Mouse (Mus musculus) layer of hippocampus, adult 18-20 months (tissue): ENCODE results near the gene Tbx18. TPM values are rescaled to one million over a fixed set of nuclear protein-coding genes. Genes with fewer than 3 reads are reported as not detected.

Source experiments
- DNase-seq, 2 experiments: peaks; one replicate each; pipeline ENCODE4 v3.0.0; 2022; ENCODE audit warnings: low spot score in 2 of 2
- long read RNA-seq: library from polyadenylated mRNA; stranded (forward); transcript quantifications from one replicate; pipeline ENCODE4 v2.0.0, GENCODE M21; 2021
- total RNA-seq, 2 experiments: library from RNA; stranded (reverse); gene quantifications; 2 replicates each; pipeline ENCODE4 v1.2.3; 2021

Tbx18 gene
- 1 to 10 TPM in 1 of 2 experiments, under 1 TPM in 1; 0.81 to 2.0 TPM for total RNA-seq
- long read RNA-seq: 0 reads

DNA sequence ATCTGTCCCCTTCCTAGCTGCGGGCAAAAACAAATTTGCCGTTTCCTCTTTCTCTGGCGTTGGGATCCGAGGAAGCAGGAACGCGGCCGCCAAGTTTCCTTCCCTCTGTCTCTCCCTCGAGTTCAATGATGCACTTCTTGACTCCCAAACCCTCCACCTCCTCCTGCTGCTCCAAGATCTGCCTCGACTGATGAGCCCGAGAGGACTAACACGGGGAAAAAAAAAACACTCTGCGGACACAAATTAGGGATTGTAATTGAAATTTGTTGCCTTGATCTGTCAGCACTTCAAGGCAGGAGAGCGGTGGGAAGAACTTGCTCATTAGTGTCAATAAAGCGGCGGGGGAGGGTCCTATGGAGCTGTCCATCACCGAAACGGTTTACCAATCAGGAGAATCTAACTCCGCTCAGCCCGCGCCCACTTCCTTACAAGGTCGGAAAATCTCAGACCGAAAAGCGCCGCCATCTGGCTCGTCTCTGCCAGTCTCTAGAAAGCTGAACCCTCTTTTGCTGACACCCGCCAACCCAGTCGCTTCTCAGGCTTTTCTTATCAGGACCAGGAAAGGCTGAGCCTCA is at the start of gene Tbx18:
Gene Tbx18 (minus strand): TSS at position 300 of the 575 bp plus-strand sequence.
- no peak for DNase-seq

DNA sequence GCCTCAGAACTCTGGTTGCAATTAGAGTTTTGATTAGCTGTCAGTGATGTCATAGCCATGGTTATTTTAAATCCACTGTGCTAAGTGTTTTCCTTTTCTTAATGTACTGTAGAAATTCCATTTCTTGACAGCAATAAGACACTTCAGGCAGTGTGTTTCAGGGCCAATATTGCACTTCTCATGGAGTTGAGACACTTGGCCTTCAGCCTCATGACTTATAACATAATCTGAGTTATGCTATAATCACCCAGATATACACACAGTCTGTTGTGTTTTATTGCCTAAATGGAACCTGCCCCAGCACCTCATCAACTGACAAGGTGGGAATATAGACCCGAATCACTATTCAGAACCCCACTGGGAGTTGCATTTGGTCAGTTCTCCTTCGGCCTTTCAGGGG is 42.9 kb upstream of the Tbx18 start:
- no peak for DNase-seq

- DNase-seq: no peak
Observed at GRCm38 (mm10) chr9:87755621-87756020, 24.6 kb upstream of the Tbx18 start.

GRCm38 (mm10) chr9:87741599-87741998 is 10.5 kb upstream of the Tbx18 start:
- no peak for DNase-seq

GRCm38 (mm10) chr9:87740667-87741066 is 9.6 kb upstream of the Tbx18 start:
- DNase-seq: peak in 1 of 2 experiments; percentile 36

DNA sequence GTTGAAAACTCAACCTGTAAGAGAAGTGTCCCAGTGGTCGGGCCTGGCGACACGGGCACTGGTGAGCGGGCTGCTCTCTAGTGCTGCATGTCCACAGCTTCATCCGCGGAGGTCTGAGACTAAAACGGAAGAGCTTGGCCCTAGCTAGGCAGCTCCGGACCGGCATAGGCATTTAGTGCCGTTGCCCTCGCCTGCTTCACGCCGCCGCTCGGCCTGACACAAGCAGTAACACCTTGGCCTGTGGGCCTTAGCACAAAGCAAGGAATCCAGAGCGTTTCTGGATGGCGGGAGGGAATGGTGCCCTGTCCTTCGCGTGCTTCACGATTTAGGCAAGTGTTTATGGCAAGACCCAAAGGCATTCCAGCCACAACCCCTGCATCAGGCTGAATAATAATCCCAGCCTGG is 9.2 kb upstream of the Tbx18 start:
- peak in 1 of 2 experiments; percentile 3 for DNase-seq

DNA sequence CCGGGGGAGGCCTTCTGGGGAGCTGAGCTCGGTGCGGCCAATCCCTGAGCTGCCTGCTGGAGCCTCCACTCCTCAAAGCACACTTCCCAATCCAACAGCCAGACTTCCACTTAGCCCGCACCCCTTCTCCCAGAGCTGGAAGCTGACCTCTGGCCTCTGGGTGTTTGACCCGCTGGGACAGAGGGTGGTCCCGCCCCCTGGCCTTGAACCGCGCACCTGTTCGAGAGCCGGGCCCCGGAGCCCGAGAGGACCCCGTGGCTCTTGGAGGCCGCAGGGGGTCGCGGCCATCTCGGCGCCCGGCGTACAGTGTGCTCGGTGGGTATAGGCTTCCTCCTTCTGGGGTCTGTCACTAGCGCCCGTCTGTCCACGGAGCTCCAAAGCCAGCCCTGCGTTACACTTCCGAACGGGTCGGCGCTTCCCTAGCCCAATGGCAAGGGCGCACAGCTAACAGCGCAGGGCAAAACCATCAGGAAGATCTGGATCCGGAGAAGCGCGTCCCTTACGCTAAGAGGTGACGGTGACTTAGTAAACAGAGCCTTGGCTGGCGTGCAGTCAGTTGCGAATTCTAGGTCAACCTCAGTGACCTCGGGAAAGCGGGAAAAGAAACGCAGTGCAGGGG is 8.6 kb upstream of the Tbx18 start:
- DNase-seq: peak in 1 of 2 experiments; percentile 1

GRCm38 (mm10) chr9:87738766-87739542 is 7.9 kb upstream of the Tbx18 start:
- DNase-seq: no peak

DNA sequence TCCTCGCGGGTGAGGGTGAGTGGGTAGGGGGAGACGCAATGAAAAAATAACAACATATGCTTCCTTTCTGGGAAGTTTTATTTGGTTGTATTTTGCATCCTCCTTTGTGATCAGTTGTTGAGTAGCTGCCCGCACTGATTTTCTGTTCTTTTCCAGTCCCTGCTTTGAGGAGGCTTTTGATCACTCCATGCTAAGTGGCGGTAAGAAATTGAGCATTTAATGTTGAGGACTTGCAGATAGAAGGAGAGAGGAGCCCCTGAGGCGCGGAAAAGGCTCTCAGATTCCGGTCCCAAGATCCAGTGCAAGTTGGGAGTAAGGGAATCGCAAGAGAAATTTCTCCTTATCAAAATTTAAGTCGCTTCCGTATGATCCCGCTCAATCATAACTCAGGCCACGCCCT is 7.1 kb upstream of the Tbx18 start:
- peak in 1 of 2 experiments; percentile 3 for DNase-seq

- DNase-seq: no peak
Observed at GRCm38 (mm10) chr9:87737271-87737670, 6.2 kb upstream of the Tbx18 start.

DNA sequence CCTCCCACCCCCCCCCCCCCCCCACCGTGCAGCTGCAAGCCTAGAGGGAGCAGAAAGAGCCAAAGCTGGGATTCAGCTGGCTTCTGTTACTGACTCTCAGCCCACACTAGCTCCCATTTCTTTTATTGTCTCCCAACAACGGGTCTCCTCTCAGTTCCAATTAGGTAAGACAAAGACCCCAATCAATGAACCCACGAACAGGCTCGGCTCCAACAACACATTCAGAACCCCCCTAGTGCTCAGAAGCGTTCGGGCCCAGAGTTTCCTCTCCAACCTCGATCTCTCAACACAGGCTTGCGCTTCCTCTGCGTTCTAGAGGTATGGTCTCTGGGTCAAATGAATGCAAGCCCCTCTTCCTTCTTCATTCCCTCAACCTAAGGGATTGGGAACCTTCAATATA is 4.0 kb upstream of the Tbx18 start:
- no peak for DNase-seq

DNA sequence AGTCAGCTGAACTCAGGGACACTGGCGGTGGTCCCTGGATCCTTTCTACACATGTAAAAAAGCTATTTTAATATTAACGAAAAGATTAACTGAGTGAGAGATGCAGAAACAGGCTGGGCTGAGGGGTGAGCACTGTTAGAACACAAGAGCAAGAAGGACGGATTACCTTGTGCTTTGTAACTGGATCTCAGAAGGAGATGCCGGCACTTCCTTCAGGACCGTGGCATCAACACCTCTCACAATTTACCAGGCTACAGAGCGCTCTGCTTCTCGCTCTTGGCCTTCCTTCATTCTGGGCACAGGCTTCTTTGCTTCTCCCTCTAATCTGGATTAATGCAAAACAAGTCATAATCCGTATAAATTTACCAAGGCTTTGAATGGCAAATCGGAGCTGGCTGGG is 3.6 kb upstream of the Tbx18 start:
- no peak for DNase-seq

GRCm38 (mm10) chr9:87733732-87734131 is 2.7 kb upstream of the Tbx18 start:
- no peak for DNase-seq

DNA sequence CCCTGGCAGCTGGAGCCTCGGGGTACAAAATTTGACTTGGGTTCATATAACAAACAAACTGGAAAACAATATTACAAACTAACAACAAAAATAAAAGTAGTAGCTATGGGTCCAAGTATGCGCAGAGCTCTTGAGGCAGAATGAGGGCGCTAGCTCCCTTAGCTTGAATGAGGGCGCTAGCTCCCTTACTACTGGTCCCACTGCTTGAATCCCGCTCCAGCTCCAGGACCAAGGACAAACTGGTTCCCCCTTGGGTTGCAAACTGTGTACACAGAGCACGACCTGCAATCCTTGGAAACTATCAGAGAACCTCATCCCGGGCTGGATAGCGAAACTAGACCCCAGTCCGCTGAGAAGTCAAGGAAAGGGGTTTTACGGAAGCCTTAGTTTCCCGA is 2.2 kb upstream of the Tbx18 start:
- DNase-seq: no peak

- DNase-seq: peak in 1 of 2 experiments; percentile 2
Observed at GRCm38 (mm10) chr9:87732416-87733235, 1.6 kb upstream of the Tbx18 start.

DNA sequence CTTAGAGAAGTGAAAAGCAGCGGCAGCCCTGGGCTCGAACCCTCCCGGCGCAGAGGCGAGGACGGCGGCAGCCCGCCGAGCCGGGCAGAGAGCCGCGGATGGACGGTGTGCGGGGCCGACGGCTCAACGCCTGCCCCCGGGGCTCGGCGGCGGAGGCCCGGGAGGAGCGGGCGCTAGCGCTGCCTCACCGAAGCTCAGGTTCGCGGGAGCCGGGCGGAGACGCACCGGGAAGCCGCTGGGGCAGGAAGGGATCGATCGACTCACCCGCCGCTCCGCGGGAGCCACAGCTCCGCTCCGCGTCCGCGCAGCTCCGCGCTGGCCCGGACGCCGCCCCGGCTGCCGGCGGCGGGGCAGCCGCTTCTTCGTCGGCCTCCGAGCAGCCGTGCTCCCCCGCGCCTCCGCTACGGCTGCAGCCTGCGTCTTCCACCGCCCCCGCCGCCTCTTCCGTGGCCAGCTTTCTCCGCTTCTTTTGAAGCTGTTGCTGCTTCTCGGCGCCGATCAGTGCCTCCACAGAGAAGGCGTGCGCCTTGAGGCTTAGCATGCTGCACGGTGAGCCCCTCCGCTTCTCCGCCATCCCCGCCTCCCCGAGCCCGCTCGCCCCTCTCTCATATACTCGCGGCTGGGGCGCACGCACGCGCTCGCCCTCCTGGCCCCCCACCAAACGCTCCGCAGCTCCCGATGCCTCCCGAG is 644 bp downstream of the Tbx18 start:
- no peak for DNase-seq

DNA sequence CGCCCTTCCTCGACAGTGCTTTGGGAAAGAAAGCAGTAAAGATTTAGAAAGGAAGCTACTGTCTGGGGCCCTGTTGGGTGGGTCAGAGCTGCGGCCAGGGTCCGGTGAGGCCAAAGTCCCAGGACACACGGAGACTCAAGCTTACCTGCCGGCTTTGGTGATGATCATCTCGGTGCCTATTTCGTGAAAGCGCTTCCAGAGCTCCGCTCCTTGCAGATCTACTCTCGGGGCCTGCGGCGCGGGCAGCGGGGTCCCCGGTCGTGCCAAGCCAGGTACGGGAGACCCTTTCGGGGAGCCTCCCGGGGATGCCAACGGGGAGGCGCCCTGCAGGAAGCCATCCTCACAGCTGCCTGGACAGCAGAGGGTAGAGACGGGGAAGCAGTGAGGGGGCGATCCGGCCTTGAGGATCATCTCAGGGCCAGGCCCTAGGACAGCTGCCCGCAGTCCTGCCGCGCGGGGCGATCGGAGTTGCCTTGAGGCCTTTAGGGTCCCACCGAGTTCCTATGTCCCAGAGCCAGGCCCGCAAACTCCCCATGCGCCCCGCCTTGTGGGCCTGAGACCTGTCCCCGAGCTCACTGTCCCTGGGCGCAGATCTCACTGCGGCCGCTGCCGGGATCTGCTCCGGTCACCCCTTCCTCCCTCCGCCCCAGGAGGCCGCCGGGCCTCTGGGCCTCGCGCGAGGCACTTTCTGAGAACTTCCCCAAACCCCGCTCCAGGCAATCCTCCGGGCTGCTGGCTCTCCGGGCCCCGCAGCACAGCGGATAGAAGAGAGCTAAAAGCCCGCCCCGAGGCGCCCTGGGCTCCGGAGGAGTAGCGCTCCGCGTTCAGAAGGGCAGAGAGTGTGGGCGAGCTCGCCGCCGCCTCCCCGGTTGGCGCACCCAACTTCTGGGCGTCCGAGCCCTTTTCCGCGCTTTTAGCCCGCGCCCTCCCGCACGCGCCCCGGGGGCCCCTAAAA is 1.5 kb downstream of the Tbx18 start:
- no peak for DNase-seq

GRCm38 (mm10) chr9:87728107-87728506 is 3.0 kb downstream of the Tbx18 start:
- no peak for DNase-seq

DNA sequence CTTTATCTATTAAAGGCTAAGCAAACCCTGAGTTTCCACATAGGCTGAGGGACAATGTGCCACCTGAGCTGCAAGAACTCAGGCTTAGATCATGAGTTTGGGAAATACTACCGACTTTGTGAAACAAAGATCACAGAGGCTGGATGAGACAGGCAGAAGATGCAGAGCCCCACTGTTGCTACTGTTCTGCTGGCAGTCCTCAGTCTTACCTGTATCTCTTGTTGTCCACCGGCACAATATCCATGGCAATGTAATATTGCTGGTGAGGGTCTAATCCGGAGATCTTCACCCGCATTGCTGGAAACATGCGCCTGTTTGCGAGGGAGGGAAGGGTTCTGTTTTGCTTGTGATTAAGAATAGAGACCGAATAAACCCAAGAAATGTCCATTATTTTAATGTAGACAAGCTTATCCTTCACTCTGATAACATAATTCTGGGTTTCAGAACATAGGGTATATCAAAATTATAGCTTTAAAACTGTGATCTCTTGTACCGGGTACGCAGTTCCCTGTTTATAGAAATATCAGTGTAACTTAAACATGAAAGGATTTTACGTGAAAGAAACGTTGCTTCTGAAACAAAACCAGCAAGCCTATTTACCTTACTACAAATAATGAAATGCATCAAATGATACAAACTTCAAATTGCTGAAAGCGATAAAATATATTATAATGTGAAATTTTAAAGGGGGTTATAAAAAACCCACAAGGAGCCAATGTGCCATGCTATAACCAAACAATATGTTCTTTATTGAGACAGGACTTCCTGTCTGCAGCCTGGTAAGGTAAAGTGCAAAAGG is 3.7 kb downstream of the Tbx18 start:
- DNase-seq: no peak
